Mouse (Mus musculus) forebrain, embryonic 11.5 days (tissue): Measurements from ENCODE around the gene Rnf208. TPM values are rescaled to one million over a fixed set of nuclear protein-coding genes. Genes with fewer than 3 reads are reported as not detected.
A peak's percentile ranks its signal among the peaks of the same experiment; 100 is the strongest.

ENCODE experiments used
- ATAC-seq: fragments of 200-750 bp; cut with Nextera tagmentation; replicated peaks from 2 replicates; pipeline ENCODE4 v1.8.0; 2017; ENCODE audit warnings: moderate TSS enrichment; ENCODE audit not compliant: low FRiP score
- DNase-seq: peaks from one replicate; pipeline ENCODE4 v3.0.0-alpha.2; 2017; ENCODE audit warnings: low spot score
- H3K27ac ChIP-seq: fragments of 300-500 bp; sonication (generic); 2 replicates; pipeline ENCODE4 v1.5.1; 2014; ENCODE audit warnings: low read depth, low read length
- H3K27me3 ChIP-seq: fragments of 300-500 bp; sonication (generic); 2 replicates; pipeline ENCODE4 v1.6.1; 2014; ENCODE audit warnings: mild to moderate bottlenecking, low read length, mixed read lengths; ENCODE audit not compliant: control insufficient read depth, insufficient read depth
- H3K36me3 ChIP-seq: fragments of 300-500 bp; sonication (generic); 2 replicates; pipeline ENCODE4 v1.6.1; 2014; ENCODE audit warnings: mild to moderate bottlenecking, low read length, moderate library complexity, mixed read lengths; ENCODE audit not compliant: control insufficient read depth, insufficient read depth
- H3K4me1 ChIP-seq: fragments of 300-500 bp; sonication (generic); replicated peaks from 2 replicates; pipeline ENCODE4 v1.6.1; 2014; ENCODE audit warnings: low read length, mixed read lengths; ENCODE audit not compliant: control insufficient read depth, insufficient read depth
- H3K4me2 ChIP-seq: fragments of 300-500 bp; sonication (generic); 2 replicates; pipeline ENCODE4 v1.6.1; 2014; ENCODE audit warnings: low read depth, mild to moderate bottlenecking, low read length, moderate library complexity, mixed read lengths; ENCODE audit not compliant: severe bottlenecking
- H3K4me3 ChIP-seq: fragments of 300-500 bp; sonication (generic); 2 replicates; pipeline ENCODE4 v1.5.1; 2014; ENCODE audit warnings: low read depth, low read length
- H3K9ac ChIP-seq: fragments of 300-500 bp; sonication (generic); 2 replicates; pipeline ENCODE4 v1.6.1; 2014; ENCODE audit warnings: low read length
- H3K9me3 ChIP-seq: fragments of 300-500 bp; sonication (generic); 2 replicates; pipeline ENCODE4 v1.6.1; 2016; ENCODE audit warnings: low read length, mixed read lengths; ENCODE audit not compliant: control insufficient read depth
- WGBS: fragments of 180-500 bp; shearing (Covaris S2); extraction: QIAGEN DNeasy Blood & Tissue Kit; methylation state at CpG from one replicate; pipeline ENCODE4 v1.1.7; 2014; 5-methylcytosine and 5-hydroxymethylcytosine counted together
- polyA plus RNA-seq: library from polyadenylated mRNA; unstranded; fragments of >200 nt; fragmentation: Nextera tagmentation; extraction: Ambion mirVana; gene quantifications from 2 replicates; pipeline ENCODE4 v1.2.1, GENCODE M21; 2014

Rnf208 gene
- polyA plus RNA-seq, 1 experiment from 2014 or later = 33.0 TPM

GRCm38 (mm10) chr2:25262795-25263622, 21.0 kb downstream of the Rnf208 start:
- H3K27ac ChIP-seq = no peak overlapping the region
- no peaks in the 10 kb centered on the region for H3K9me3 ChIP-seq
- H3K36me3 ChIP-seq = no peaks in the 10 kb centered on the region
- H3K9ac ChIP-seq = peak overlapping the region; percentile 63
- H3K4me1 ChIP-seq = peaks cover 16% of the 10 kb centered on the region
- peaks cover 16% of the 10 kb centered on the region for H3K27me3 ChIP-seq
- peak overlapping the region; percentile 100 for H3K4me2 ChIP-seq
- ATAC-seq = peak; percentile 56
- under 1% methylated on average over 81 of the region's 82 CpGs for WGBS
- H3K4me3 ChIP-seq = peak overlapping the region; percentile 77
- peak; percentile 77 for DNase-seq

GRCm38 (mm10) chr2:25263623-25264285, 21.7 kb downstream of the Rnf208 start:
- peaks cover 16% of the 10 kb centered on the region for H3K27me3 ChIP-seq
- peak overlapping the region; percentile 77 for H3K4me3 ChIP-seq
- H3K27ac ChIP-seq = no peak overlapping the region
- H3K9me3 ChIP-seq = no peaks in the 10 kb centered on the region
- H3K9ac ChIP-seq = peak overlapping the region; percentile 63
- H3K4me1 ChIP-seq = peaks cover 16% of the 10 kb centered on the region
- DNase-seq (no peak), ATAC-seq (no peak)
- peak overlapping the region; percentile 100 for H3K4me2 ChIP-seq
- no peaks in the 10 kb centered on the region for H3K36me3 ChIP-seq
- WGBS = 23% methylated on average over 12 of the region's 12 CpGs

- WGBS = 83% methylated on average over 5 of the region's 5 CpGs
- Histone ChIP-seq H3K4me2 (no peak overlapping the region), H3K27me3 (peaks cover 16% of the 10 kb centered on the region), H3K4me3 (no peak overlapping the region), H3K9ac (peak overlapping the region; percentile 63; the same call in 1 of the 2 replicates), H3K27ac (no peak overlapping the region), H3K4me1 (peaks cover 16% of the 10 kb centered on the region), H3K9me3 (no peaks in the 10 kb centered on the region), H3K36me3 (no peaks in the 10 kb centered on the region)
- no peak for ATAC-seq
- no peak for DNase-seq
These were observed 22.2 kb downstream of the Rnf208 start for GRCm38 (mm10) chr2:25264286-25264660.

GRCm38 (mm10) chr2:25264851-25265250, 22.8 kb downstream of the Rnf208 start:
- no peaks in the 10 kb centered on the region for H3K9me3 ChIP-seq
- H3K4me2 ChIP-seq = no peak overlapping the region
- ATAC-seq (no peak), DNase-seq (no peak)
- peaks cover 16% of the 10 kb centered on the region for H3K27me3 ChIP-seq
- no peak overlapping the region for H3K4me3 ChIP-seq
- no peak overlapping the region for H3K9ac ChIP-seq
- H3K4me1 ChIP-seq = peaks cover 16% of the 10 kb centered on the region
- no peaks in the 10 kb centered on the region for H3K36me3 ChIP-seq
- WGBS = 80% methylated on average over 3 of the region's 3 CpGs
- H3K27ac ChIP-seq = no peak overlapping the region

GRCm38 (mm10) chr2:25265897-25266656, 24.0 kb downstream of the Rnf208 start:
- no peak for DNase-seq
- H3K27ac ChIP-seq = no peak overlapping the region

GRCm38 (mm10) chr2:25266720-25267119, 24.7 kb downstream of the Rnf208 start:
- H3K4me2 ChIP-seq = no peak overlapping the region
- no peak overlapping the region for H3K9ac ChIP-seq
- no peak overlapping the region for H3K4me3 ChIP-seq

More at GRCm38 (mm10) chr2:25265897-25266656, 24.0 kb downstream of the Rnf208 start:
- Histone ChIP-seq H3K9me3 (no peaks in the 10 kb centered on the region), H3K4me3 (no peak overlapping the region), H3K36me3 (no peaks in the 10 kb centered on the region; the same call in 1 of the 2 replicates), H3K4me1 (peaks cover 19% of the 10 kb centered on the region), H3K4me2 (no peak overlapping the region), H3K27me3 (peaks cover 16% of the 10 kb centered on the region), H3K9ac (peak overlapping the region; percentile 27; the same call in 1 of the 2 replicates)
- WGBS = 80% methylated on average over 6 of the region's 6 CpGs
- no peak for ATAC-seq

DNA sequence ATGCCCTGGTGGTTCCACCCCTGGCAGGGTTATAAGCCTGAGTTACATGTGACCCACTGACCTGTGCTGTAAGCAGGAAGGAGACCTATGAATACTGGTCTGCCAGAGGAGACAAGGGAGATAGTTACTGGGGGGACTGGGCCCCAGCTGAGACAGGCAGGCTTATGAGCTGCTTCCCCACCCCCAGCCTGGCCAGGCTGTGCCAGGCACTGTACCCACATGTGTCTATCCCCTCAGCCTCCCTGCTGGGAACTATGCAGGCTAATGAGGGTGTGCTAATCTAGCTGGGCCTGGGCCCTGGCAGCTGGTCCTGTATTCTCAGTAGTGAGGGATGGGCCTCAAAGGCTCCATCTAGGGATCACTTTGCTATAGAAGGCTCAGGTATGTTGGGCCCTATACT, 25.2 kb downstream of the Rnf208 start:
- Histone ChIP-seq H3K4me2 (no peak overlapping the region), H3K9me3 (no peaks in the 10 kb centered on the region), H3K4me1 (peaks cover 26% of the 10 kb centered on the region), H3K4me3 (no peak overlapping the region), H3K27ac (no peak overlapping the region), H3K27me3 (peaks cover 16% of the 10 kb centered on the region), H3K9ac (no peak overlapping the region), H3K36me3 (no peaks in the 10 kb centered on the region; the same call in 1 of the 2 replicates)
- DNase-seq = no peak
- ATAC-seq = no peak

More at GRCm38 (mm10) chr2:25266720-25267119, 24.7 kb downstream of the Rnf208 start:
- no peaks in the 10 kb centered on the region; the same call in 1 of the 2 replicates for H3K36me3 ChIP-seq
- peaks cover 26% of the 10 kb centered on the region for H3K4me1 ChIP-seq
- H3K27me3 ChIP-seq = peaks cover 16% of the 10 kb centered on the region
- ATAC-seq = no peak
- DNase-seq = no peak
- no peak overlapping the region for H3K27ac ChIP-seq
- WGBS = 61% methylated on average over 2 of the region's 2 CpGs
- no peaks in the 10 kb centered on the region for H3K9me3 ChIP-seq

DNA sequence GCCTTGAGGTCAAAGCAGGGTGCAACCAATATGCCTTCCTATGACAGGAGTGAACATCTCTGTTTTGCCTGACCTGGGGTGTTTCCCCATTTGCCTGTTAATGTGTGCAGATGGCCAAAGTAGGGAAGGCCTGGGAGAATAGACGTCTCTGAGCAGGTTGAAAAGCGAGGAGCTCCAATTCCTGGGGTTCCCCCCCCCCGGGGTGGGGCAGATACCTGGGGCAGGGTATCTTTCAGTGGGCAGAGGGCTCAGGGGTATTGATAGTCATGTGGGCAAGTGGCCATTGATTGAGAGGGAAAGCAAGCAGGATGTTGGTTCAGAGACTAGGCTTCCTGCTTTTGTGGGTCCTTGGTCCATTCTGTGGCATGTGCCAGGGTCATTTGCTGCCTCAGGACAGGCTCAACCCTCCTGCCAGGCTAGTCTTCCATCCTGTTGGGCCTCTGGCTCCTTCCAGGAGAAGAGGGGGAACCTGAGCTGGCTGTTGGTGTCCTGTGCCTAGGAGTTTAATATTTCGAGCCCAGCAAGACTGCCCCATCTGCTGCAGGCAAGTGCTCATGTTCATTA, 25.8 kb downstream of the Rnf208 start:
- Histone ChIP-seq H3K9ac (no peak overlapping the region), H3K4me3 (no peak overlapping the region), H3K27me3 (peaks cover 16% of the 10 kb centered on the region), H3K4me2 (no peak overlapping the region), H3K4me1 (peaks cover 26% of the 10 kb centered on the region), H3K9me3 (no peaks in the 10 kb centered on the region), H3K27ac (no peak overlapping the region), H3K36me3 (no peaks in the 10 kb centered on the region; the same call in 1 of the 2 replicates)
- DNase-seq = no peak
- 75% methylated on average over 4 of the region's 4 CpGs for WGBS
- no peak for ATAC-seq
